Mouse (Mus musculus) urinary bladder, adult 18-20 months (tissue): ENCODE measurements around the gene Prl3c1.
"Not testable (repeated sequence)": the region's sequence is repeated elsewhere in the genome, so short reads cannot be mapped to it uniquely, and the experiment has no call there.

Source experiments
- DNase-seq, 2 experiments: peaks; one replicate each; pipeline ENCODE4 v3.0.0; 2022; ENCODE audit warnings: low spot score in 2 of 2, mixed read lengths in 2 of 2

Prl3c1 gene

DNA sequence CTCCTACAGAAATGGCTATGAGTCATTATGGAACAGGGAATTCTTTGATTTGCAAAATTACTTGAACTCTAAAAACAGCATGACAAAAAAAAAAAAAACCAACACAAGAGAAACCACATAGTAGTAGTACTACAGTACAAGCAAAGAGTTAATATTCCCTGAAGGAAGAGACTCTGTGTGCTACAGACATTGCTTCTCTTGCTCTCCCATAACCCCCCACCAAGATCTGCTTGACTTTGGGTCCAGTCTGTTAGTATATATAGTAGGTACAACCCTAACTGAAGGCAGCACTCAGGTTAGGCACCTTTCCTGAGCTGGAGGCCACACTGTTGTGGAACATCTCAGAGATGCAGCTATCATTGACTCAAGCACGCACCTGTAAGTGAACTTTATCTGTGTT is at the start of gene Prl3c1:
Prl3c1 (plus strand) TSS at position 301 of the 400 bp plus-strand sequence.
- no peak for DNase-seq

GRCm38 (mm10) chr13:27148264-27148663 is 48.2 kb upstream of the Prl3c1 start:
- DNase-seq, result no peak

DNA sequence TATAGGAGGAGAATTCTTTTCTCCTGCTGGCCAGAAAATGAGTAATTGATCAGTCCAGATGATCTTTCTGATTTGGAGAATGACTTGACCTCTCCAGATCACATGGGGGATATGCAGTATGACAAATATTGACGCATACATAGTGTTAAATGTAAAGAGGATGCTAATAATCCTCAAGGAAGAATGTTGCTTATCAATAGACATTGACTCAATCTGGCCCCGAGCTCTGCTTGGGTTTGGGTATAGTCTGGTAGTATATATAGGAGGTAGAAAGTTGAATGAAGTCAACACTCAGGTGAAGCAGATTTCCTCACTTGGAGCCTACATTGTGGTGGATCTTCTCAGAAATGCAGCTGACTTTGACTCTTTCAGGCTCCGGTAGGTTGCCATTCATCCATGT is 40.0 kb upstream of the Prl3c1 start, which contains the start of gene Prl3d3:
Prl3d3 (plus strand) TSS at position 301 of the 400 bp plus-strand sequence.
- DNase-seq, result not testable (repeated sequence)

GRCm38 (mm10) chr13:27241547-27241946 is 45.1 kb downstream of the Prl3c1 start, which contains the start of gene Prl3b1:
Gene Prl3b1 (plus strand): TSS chr13:27241847.
- DNase-seq, result no peak
